Mouse (Mus musculus): ENCODE results near the gene Pcgf2. TPM values are rescaled to one million over a fixed set of nuclear protein-coding genes. Genes with fewer than 3 reads are reported as not detected.
A peak's percentile ranks its signal among the peaks of the same experiment; 100 is the strongest.

The Pcgf2 gene
- polyA plus RNA-seq, 1 experiment, result 175 TPM

- DNase-seq (ENCODE audit: low read depth), result no peak
These were observed 13.2 kb downstream of the Pcgf2 start for GRCm38 (mm10) chr11:97687061-97687460.

GRCm38 (mm10) chr11:97686322-97686908, 13.9 kb downstream of the Pcgf2 start:
- DNase-seq (ENCODE audit: low read depth), result no peak
- TF ChIP-seq CTCF (IDR thresholded peaks at IDR 0.05; ENCODE audit: borderline replicate concordance, extremely low read depth, insufficient read depth, insufficient read length), result no peak
- no peak for TF ChIP-seq POLR2A (IDR thresholded peaks at IDR 0.05; ENCODE audit: borderline replicate concordance, extremely low read depth, insufficient read depth, insufficient read length, poor library complexity, severe bottlenecking)

More at GRCm38 (mm10) chr11:97687061-97687460, 13.2 kb downstream of the Pcgf2 start:
- TF ChIP-seq CTCF (IDR thresholded peaks at IDR 0.05; ENCODE audit: borderline replicate concordance, extremely low read depth, insufficient read depth, insufficient read length) (no peak), POLR2A (IDR thresholded peaks at IDR 0.05; ENCODE audit: borderline replicate concordance, extremely low read depth, insufficient read depth, insufficient read length, poor library complexity, severe bottlenecking) (no peak)

DNA sequence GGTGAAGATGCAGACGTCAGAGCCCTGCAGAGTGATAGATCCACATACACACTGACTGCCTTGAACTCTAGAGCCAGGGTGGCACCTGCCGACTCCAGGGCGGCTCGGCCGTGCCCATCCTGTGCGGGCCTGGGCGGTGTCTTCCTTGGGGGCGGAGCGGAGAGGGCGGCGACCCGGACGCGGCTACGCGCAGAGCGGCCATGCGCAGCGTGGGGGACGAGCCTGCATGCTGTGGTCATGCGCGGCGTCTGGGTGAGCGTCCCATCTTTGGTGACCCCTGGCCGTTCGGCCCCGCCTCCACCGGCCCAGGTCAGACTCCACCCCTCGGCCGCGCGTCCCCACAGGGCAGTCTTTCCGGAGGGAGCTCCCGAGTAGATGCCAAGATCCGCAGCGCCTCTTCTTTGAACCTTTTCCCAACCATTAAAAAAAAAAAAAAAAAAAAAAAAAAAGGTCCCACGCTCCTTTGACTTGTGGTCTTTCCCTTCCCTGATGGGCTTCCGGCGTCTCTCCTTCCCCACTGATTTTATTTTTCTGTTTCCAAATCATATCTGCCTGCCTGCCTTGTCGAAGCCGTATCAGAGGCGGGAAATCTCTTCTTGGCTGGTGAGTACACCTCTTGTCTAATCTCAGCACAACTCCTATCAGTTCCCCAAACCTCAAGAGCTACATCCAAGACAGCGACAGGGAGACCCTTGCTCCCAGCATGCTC, 14.5 kb downstream of the Pcgf2 start, which contains the start of gene Cisd3:
TSS of gene Cisd3 (plus strand) at position 214 of the 709 bp plus-strand sequence.
- DNase-seq (ENCODE audit: low read depth), result peak; percentile 81
- no peak for TF ChIP-seq CTCF (IDR thresholded peaks at IDR 0.05; ENCODE audit: borderline replicate concordance, extremely low read depth, insufficient read depth, insufficient read length)
- 0 out of 2 replicates have a peak, but pooled peaks have one; percentile 19 for TF ChIP-seq POLR2A (IDR thresholded peaks at IDR 0.05; ENCODE audit: borderline replicate concordance, extremely low read depth, insufficient read depth, insufficient read length, poor library complexity, severe bottlenecking)

DNA sequence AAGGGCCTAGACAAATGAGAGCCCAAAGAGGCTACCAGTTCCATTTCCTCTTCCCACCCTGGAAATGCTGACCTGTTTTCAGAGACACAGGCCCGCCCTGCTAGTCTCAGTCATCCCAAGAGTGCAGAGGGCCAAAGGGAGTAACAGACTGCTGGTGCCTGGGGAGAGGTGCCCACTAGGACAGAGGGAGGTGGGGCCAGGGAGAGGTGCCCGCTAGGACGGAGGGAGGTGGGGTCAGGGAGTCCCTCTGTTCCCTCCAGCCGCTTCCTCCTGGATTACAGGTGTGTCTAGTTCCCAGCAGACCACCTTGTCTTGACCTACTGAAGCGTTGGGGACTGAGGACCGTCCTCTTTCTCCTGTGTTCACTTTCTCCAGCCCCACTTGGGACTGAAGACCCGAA, 15.5 kb downstream of the Pcgf2 start:
- no peak for TF ChIP-seq CTCF (IDR thresholded peaks at IDR 0.05; ENCODE audit: borderline replicate concordance, extremely low read depth, insufficient read depth, insufficient read length)
- no peak for TF ChIP-seq POLR2A (IDR thresholded peaks at IDR 0.05; ENCODE audit: borderline replicate concordance, extremely low read depth, insufficient read depth, insufficient read length, poor library complexity, severe bottlenecking)
- DNase-seq (ENCODE audit: low read depth), result no peak

GRCm38 (mm10) chr11:97684063-97684680, 16.1 kb downstream of the Pcgf2 start:
- TF ChIP-seq POLR2A (IDR thresholded peaks at IDR 0.05; ENCODE audit: borderline replicate concordance, extremely low read depth, insufficient read depth, insufficient read length, poor library complexity, severe bottlenecking) (no peak), CTCF (IDR thresholded peaks at IDR 0.05; ENCODE audit: borderline replicate concordance, extremely low read depth, insufficient read depth, insufficient read length) (no peak)
- DNase-seq (ENCODE audit: low read depth), result no peak

DNA sequence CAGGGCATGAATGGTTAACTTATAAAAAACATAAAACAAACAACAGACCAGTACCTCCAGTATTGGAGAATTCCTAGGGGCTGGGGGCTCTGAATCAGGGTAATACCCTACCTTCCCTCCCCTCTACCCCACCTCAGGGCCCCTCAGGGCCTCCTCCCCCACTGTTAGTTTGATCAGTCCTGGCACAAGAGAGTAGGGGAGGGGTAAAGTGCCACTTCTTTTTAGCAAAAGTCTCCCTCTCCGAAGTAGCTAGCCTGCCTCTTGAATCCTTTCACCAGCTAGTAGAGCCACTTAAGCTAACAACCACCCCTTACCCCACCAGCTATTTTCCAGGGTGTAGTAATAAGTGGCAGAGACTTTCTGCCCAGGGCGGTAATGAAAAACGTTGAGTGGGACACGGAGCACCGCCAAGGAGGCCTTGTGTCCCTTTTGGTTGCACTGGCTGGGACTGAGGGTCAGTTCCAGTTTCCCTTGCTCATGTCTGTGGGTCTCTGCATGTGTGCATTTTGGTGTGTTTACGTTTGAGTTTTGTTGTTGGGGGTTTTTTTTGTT, 17.7 kb downstream of the Pcgf2 start:
- no peak for DNase-seq (ENCODE audit: low read depth)
- TF ChIP-seq POLR2A (IDR thresholded peaks at IDR 0.05; ENCODE audit: borderline replicate concordance, extremely low read depth, insufficient read depth, insufficient read length, poor library complexity, severe bottlenecking) (no peak), CTCF (IDR thresholded peaks at IDR 0.05; ENCODE audit: borderline replicate concordance, extremely low read depth, insufficient read depth, insufficient read length) (no peak)

GRCm38 (mm10) chr11:97680430-97680829, 19.9 kb downstream of the Pcgf2 start:
- TF ChIP-seq POLR2A (IDR thresholded peaks at IDR 0.05; ENCODE audit: borderline replicate concordance, extremely low read depth, insufficient read depth, insufficient read length, poor library complexity, severe bottlenecking) (no peak), CTCF (IDR thresholded peaks at IDR 0.05; ENCODE audit: borderline replicate concordance, extremely low read depth, insufficient read depth, insufficient read length) (no peak)
- peak; percentile 80 for DNase-seq (ENCODE audit: low read depth)

DNA sequence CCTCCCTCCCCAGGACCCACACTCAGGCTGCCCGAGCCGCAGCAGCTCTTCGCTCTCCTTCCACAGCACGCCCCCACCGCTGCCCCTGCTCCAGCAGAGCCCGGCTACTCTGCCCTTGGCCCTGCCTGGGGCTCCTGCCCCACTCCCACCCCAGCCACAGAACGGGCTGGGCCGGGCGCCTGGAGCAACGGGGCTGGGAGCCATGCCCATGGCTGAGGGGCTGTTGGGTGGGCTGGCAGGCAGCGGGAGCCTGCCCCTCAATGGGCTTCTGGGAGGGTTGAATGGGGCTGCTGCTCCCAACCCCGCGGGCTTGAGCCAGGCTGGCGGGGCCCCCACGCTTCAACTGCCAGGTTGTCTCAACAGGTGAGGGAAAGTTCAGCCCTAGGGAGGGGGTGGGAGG, 22.0 kb downstream of the Pcgf2 start:
- TF ChIP-seq POLR2A (IDR thresholded peaks at IDR 0.05; ENCODE audit: borderline replicate concordance, extremely low read depth, insufficient read depth, insufficient read length, poor library complexity, severe bottlenecking) (no peak), CTCF (IDR thresholded peaks at IDR 0.05; ENCODE audit: borderline replicate concordance, extremely low read depth, insufficient read depth, insufficient read length) (no peak)
- peak; percentile 55 for DNase-seq (ENCODE audit: low read depth)

DNA sequence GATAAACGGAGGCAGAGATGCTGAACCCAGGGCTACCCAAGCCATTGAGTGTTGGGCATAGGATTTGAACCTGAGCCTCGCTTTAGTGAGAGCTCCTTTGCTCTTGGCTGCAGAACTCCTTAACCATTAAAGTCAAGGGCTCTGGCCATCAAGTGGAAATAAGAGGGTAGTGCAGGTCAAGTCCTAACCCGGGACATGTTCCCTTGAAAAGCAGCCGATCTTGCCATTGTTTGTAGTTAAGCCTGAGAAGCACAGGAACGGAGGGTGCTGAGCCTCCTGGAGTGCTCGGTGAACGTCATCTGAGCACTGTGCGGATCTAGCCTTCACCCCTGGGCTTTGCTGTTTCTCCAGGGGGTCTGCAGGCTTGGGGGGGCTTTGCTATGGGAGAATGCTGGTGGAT, 22.5 kb downstream of the Pcgf2 start:
- TF ChIP-seq CTCF (IDR thresholded peaks at IDR 0.05; ENCODE audit: borderline replicate concordance, extremely low read depth, insufficient read depth, insufficient read length) (peak; percentile 32; the same call in 1 of the 2 replicates), POLR2A (IDR thresholded peaks at IDR 0.05; ENCODE audit: borderline replicate concordance, extremely low read depth, insufficient read depth, insufficient read length, poor library complexity, severe bottlenecking) (no peak)
- DNase-seq (ENCODE audit: low read depth), result peak; percentile 33

DNA sequence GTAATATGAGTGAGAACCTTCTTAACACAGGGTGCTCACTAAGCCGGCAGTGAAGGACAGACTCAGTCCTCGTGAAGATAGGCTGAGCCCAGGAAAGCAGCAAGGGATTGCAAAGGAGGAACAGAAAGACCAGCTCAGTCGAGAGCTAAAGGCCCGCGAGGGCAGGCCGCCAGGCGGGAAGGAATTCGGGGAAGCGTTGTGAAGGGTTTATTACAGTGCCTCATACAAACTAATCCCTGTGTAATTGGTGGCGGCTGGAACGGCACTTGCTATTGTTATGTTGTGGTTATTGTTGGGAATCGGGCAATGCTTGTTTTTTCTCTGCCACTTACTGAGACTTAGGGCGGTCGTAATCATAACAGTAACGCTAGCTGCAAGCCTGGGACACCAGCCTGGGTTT, 22.9 kb downstream of the Pcgf2 start:
- DNase-seq (ENCODE audit: low read depth), result peak; percentile 84
- TF ChIP-seq POLR2A (IDR thresholded peaks at IDR 0.05; ENCODE audit: borderline replicate concordance, extremely low read depth, insufficient read depth, insufficient read length, poor library complexity, severe bottlenecking) (no peak), CTCF (IDR thresholded peaks at IDR 0.05; ENCODE audit: borderline replicate concordance, extremely low read depth, insufficient read depth, insufficient read length) (no peak)

GRCm38 (mm10) chr11:97676050-97676754, 24.1 kb downstream of the Pcgf2 start:
- TF ChIP-seq CTCF (IDR thresholded peaks at IDR 0.05; ENCODE audit: borderline replicate concordance, extremely low read depth, insufficient read depth, insufficient read length), result no peak
- TF ChIP-seq POLR2A (IDR thresholded peaks at IDR 0.05; ENCODE audit: borderline replicate concordance, extremely low read depth, insufficient read depth, insufficient read length, poor library complexity, severe bottlenecking), result no peak
- DNase-seq (ENCODE audit: low read depth), result peak; percentile 22
